Comparison of ENCODE assay signal across 8 mouse cellular contexts in genomic region chr16:5307249-5307605, GRCm38 (mm10). TPM values are rescaled to one million over a fixed set of nuclear protein-coding genes. Genes with fewer than 3 reads are reported as not detected.
DNase-seq lines count a peak whose midpoint lies in the region; ATAC-seq lines count a peak whose summit lies in the region.

No protein-coding gene starts in this region.

- no peak overlapping the region for H3K9ac ChIP-seq in liver, embryonic 11.5 days (ENCODE audit: low read depth, low read length)
- no peak overlapping the region for H3K9ac ChIP-seq in embryonic facial prominence, embryonic 15.5 days
- H3K9ac ChIP-seq in intestine, embryonic 15.5 days, result peak overlapping the region; percentile 49; the same call in 1 of the 2 replicates
- H3K9ac ChIP-seq in neural tube, embryonic 14.5 days (replicated peaks; ENCODE audit: low read depth, low read length), result peak overlapping the region; percentile 72; the same call in 1 of the 2 replicates

- H3K27ac ChIP-seq in liver, embryonic 11.5 days (ENCODE audit: low read depth, low read length), result no peak overlapping the region
- H3K27ac ChIP-seq in embryonic facial prominence, embryonic 15.5 days (replicated peaks), result no peak overlapping the region
- H3K27ac ChIP-seq in intestine, embryonic 15.5 days, result no peak overlapping the region
- H3K27ac ChIP-seq in neural tube, embryonic 14.5 days (ENCODE audit: low read depth, low read length), result no peak overlapping the region

- DNase-seq in liver, embryonic 11.5 days (ENCODE audit: low spot score), result no peak
- DNase-seq in liver (no peak), adipocyte (ENCODE audit: low spot score) (no peak)
- no peak for DNase-seq in cerebellum, postnatal 10 days

- H3K36me3 ChIP-seq in liver, embryonic 11.5 days (ENCODE audit: control insufficient read depth, insufficient read depth, low read length), result no peaks in the 10 kb centered on the region
- H3K36me3 ChIP-seq in embryonic facial prominence, embryonic 15.5 days, result no peaks in the 10 kb centered on the region
- H3K36me3 ChIP-seq in intestine, embryonic 15.5 days, result no peaks in the 10 kb centered on the region
- no peaks in the 10 kb centered on the region for H3K36me3 ChIP-seq in neural tube, embryonic 14.5 days (ENCODE audit: control insufficient read depth, insufficient read depth, low read length)

- H3K9me3 ChIP-seq in liver, embryonic 11.5 days (ENCODE audit: control insufficient read depth, low read length), result no peaks in the 10 kb centered on the region
- no peaks in the 10 kb centered on the region for H3K9me3 ChIP-seq in embryonic facial prominence, embryonic 15.5 days (replicated peaks)
- H3K9me3 ChIP-seq in intestine, embryonic 15.5 days, result no peaks in the 10 kb centered on the region
- H3K9me3 ChIP-seq in neural tube, embryonic 14.5 days (ENCODE audit: control insufficient read depth, low read length), result no peaks in the 10 kb centered on the region

- peaks cover 14% of the 10 kb centered on the region for H3K27me3 ChIP-seq in liver, embryonic 11.5 days (replicated peaks; ENCODE audit: control insufficient read depth, insufficient read depth, low read length)
- H3K27me3 ChIP-seq in embryonic facial prominence, embryonic 15.5 days, result peaks cover 15% of the 10 kb centered on the region
- peaks cover 12% of the 10 kb centered on the region for H3K27me3 ChIP-seq in intestine, embryonic 15.5 days (replicated peaks)
- peaks cover 3% of the 10 kb centered on the region; the same call in 1 of the 2 replicates for H3K27me3 ChIP-seq in neural tube, embryonic 14.5 days (ENCODE audit: control insufficient read depth, insufficient read depth, low read length)

- H3K4me3 ChIP-seq in liver, embryonic 11.5 days (ENCODE audit: low read depth, low read length), result no peak overlapping the region
- H3K4me3 ChIP-seq in embryonic facial prominence, embryonic 15.5 days (replicated peaks), result peak overlapping the region; percentile 43
- 0 out of 2 replicates have a peak overlapping the region, but pooled peaks have one; percentile 41 for H3K4me3 ChIP-seq in intestine, embryonic 15.5 days (replicated peaks)
- H3K4me3 ChIP-seq in neural tube, embryonic 14.5 days (ENCODE audit: low read depth, low read length), result peak overlapping the region; percentile 40

- peak overlapping the region; percentile 55 for H3K4me2 ChIP-seq in liver, embryonic 11.5 days
- peak overlapping the region; percentile 89 for H3K4me2 ChIP-seq in embryonic facial prominence, embryonic 15.5 days (replicated peaks)
- H3K4me2 ChIP-seq in intestine, embryonic 15.5 days (replicated peaks), result peak overlapping the region; percentile 86
- peak overlapping the region; percentile 85 for H3K4me2 ChIP-seq in neural tube, embryonic 14.5 days (ENCODE audit: low read depth, low read length)

- WGBS in liver, embryonic 11.5 days, result 69% methylated on average over 7 of the region's 7 CpGs
- 64% methylated on average over 7 of the region's 7 CpGs for WGBS in embryonic facial prominence, embryonic 15.5 days
- 72% methylated on average over 7 of the region's 7 CpGs for WGBS in intestine, embryonic 15.5 days
- 67% methylated on average over 7 of the region's 7 CpGs for WGBS in neural tube, embryonic 14.5 days

- 0 out of 2 replicates have a peak, but pooled peaks have one; percentile 7 for ATAC-seq in liver, embryonic 11.5 days (replicated peaks; ENCODE audit: low FRiP score)
- ATAC-seq in embryonic facial prominence, embryonic 15.5 days (ENCODE audit: insufficient number of reproducible peaks, low FRiP score, low TSS enrichment, low read depth), result no peak
- ATAC-seq in intestine, embryonic 15.5 days, result peak; percentile 51
- ATAC-seq in neural tube, embryonic 14.5 days (ENCODE audit: low read depth), result no peak; the same call in 1 of the 2 replicates
- ATAC-seq in erythroid progenitor cell, adult 5-6 weeks (replicated peaks; ENCODE audit: low FRiP score, poor library complexity, severe bottlenecking), result no peak

- H3K4me1 ChIP-seq in liver, embryonic 11.5 days (replicated peaks; ENCODE audit: control insufficient read depth, insufficient read depth, low read length), result no peaks in the 10 kb centered on the region
- peaks cover 7% of the 10 kb centered on the region for H3K4me1 ChIP-seq in embryonic facial prominence, embryonic 15.5 days
- peaks cover 5% of the 10 kb centered on the region; the same call in 1 of the 2 replicates for H3K4me1 ChIP-seq in intestine, embryonic 15.5 days (replicated peaks)
- H3K4me1 ChIP-seq in neural tube, embryonic 14.5 days (ENCODE audit: control insufficient read depth, insufficient read depth, low read length), result no peaks in the 10 kb centered on the region

RNA-seq across cellular contexts. Expression of gene Eef2kmt, which starts 51.4 kb away (rescaled TPM):
- 31.5 and 31.6 TPM in 2 replicates for polyA plus RNA-seq in liver, embryonic 11.5 days (2014; fragmentation: Nextera tagmentation; extraction: Ambion mirVana)
- 26.6 and 33.7 TPM in 2 replicates for polyA plus RNA-seq in embryonic facial prominence, embryonic 15.5 days (2015; fragmentation: Nextera tagmentation; extraction: Ambion mirVana)
- polyA plus RNA-seq in intestine, embryonic 15.5 days (2015; fragmentation: Nextera tagmentation; extraction: Ambion mirVana), result 30.4 and 38.4 TPM in 2 replicates
- polyA plus RNA-seq in neural tube, embryonic 14.5 days (2014; fragmentation: Nextera tagmentation; extraction: Ambion mirVana), result 6.6 and 7.0 TPM in 2 replicates
- total RNA-seq in erythroid progenitor cell, adult 5-6 weeks (2015; ENCODE audit: low replicate concordance), result 3.6 and 4.2 TPM in 2 replicates
- total RNA-seq in erythroid progenitor cell, adult 5-6 weeks (2017; ENCODE audit: low replicate concordance), result 1.2 TPM in 1 of 2 replicates, not detected in the other

Comparison
In these comparisons a context has a peak if more than half of its experiments do, and no peak if none do; other contexts are left out.
1. ATAC-seq: peak in liver, embryonic 11.5 days (single experiment) and intestine, embryonic 15.5 days (single experiment); none in embryonic facial prominence, embryonic 15.5 days (single experiment), neural tube, embryonic 14.5 days (single experiment) and erythroid progenitor cell, adult 5-6 weeks (single experiment).
2. H3K9ac ChIP-seq: peak in intestine, embryonic 15.5 days (single experiment) and neural tube, embryonic 14.5 days (single experiment); none in liver, embryonic 11.5 days (single experiment) and embryonic facial prominence, embryonic 15.5 days (single experiment).
3. Peak in every context shown above with its lines, with median percentiles within 50 percentile points of each other: H3K4me2 ChIP-seq.